Mouse (Mus musculus) midbrain, postnatal 0 days (tissue): ENCODE measurements around the gene Aatk. TPM values are rescaled to one million over a fixed set of nuclear protein-coding genes. Genes with fewer than 3 reads are reported as not detected.

Source experiments
- ATAC-seq: fragments of 200-750 bp; cut with Nextera tagmentation; 2 replicates; pipeline ENCODE4 v1.8.0; 2017; ENCODE audit warnings: moderate number of reproducible peaks, mild to moderate bottlenecking, moderate TSS enrichment, moderate library complexity; ENCODE audit not compliant: low FRiP score
- DNase-seq: peaks from one replicate; pipeline ENCODE4 v3.0.0-alpha.2; 2015; ENCODE audit warnings: low spot score
- H3K27ac ChIP-seq: fragments of 300-500 bp; sonication (generic); 2 replicates; pipeline ENCODE4 v1.5.1; 2014; ENCODE audit warnings: low read depth, mild to moderate bottlenecking, low read length, mixed read lengths
- H3K27me3 ChIP-seq: fragments of 300-500 bp; sonication (generic); 2 replicates; pipeline ENCODE4 v1.6.1; 2014; ENCODE audit warnings: low read length, control low read depth, mixed read lengths; ENCODE audit not compliant: insufficient read depth
- H3K36me3 ChIP-seq: fragments of 300-500 bp; sonication (generic); 2 replicates; pipeline ENCODE4 v1.6.1; 2014; ENCODE audit warnings: low read length, control low read depth, mixed read lengths; ENCODE audit not compliant: insufficient read depth
- H3K4me1 ChIP-seq: fragments of 300-500 bp; sonication (generic); 2 replicates; pipeline ENCODE4 v1.6.1; 2014; ENCODE audit warnings: mild to moderate bottlenecking, control low read depth, antibody characterized with exemption, low read length, mixed read lengths; ENCODE audit not compliant: insufficient read depth
- H3K4me2 ChIP-seq: fragments of 300-500 bp; sonication (generic); 2 replicates; pipeline ENCODE4 v1.6.1; 2014; ENCODE audit warnings: low read depth, mild to moderate bottlenecking, low read length, mixed read lengths; ENCODE audit not compliant: poor library complexity, severe bottlenecking
- H3K4me3 ChIP-seq: fragments of 300-500 bp; sonication (generic); 2 replicates; pipeline ENCODE4 v1.5.1; 2014; ENCODE audit warnings: low read depth, mild to moderate bottlenecking, low read length, moderate library complexity
- H3K9ac ChIP-seq: fragments of 300-500 bp; sonication (generic); replicated peaks from 2 replicates; pipeline ENCODE4 v1.6.1; 2014; ENCODE audit warnings: mild to moderate bottlenecking, low read length, moderate library complexity, mixed read lengths; ENCODE audit not compliant: poor library complexity, severe bottlenecking
- H3K9me3 ChIP-seq: fragments of 300-500 bp; sonication (generic); 2 replicates; pipeline ENCODE4 v1.6.1; 2016; ENCODE audit warnings: low read length, control low read depth
- CTCF ChIP-seq: IDR thresholded peaks from 2 replicates; pipeline ENCODE4 v1.5.1; 2016; ENCODE audit warnings: antibody characterized with exemption, mild to moderate bottlenecking
- WGBS: fragments of 180-500 bp; shearing (Covaris S2); extraction: QIAGEN DNeasy Blood & Tissue Kit; methylation state at CpG from one replicate; pipeline ENCODE4 v1.1.7; 2014; 5-methylcytosine and 5-hydroxymethylcytosine counted together
- polyA plus RNA-seq: library from polyadenylated mRNA; unstranded; fragments of >200 nt; fragmentation: Nextera tagmentation; extraction: Ambion mirVana; gene quantifications from 2 replicates; pipeline ENCODE4 v1.2.1, GENCODE M21; 2015
- total RNA-seq: library from RNA; depleted of rRNA; stranded (reverse); fragments of >200 nt; gene quantifications from 2 replicates; pipeline ENCODE4 v1.2.3, GENCODE M21; 2014

The Aatk gene
- total and polyA plus RNA-seq, 2 experiments from 2014 or later = 46.9 to 178 TPM

- H3K9me3 ChIP-seq = no peaks in the 10 kb centered on the region
- no peak overlapping the region for H3K27ac ChIP-seq
- H3K4me1 ChIP-seq = no peaks in the 10 kb centered on the region
- 0 out of 2 replicates have a peak, but pooled peaks cover 4% of the 10 kb centered on the region for H3K36me3 ChIP-seq
- no peaks in the 10 kb centered on the region for H3K27me3 ChIP-seq
- no peak overlapping the region for H3K4me2 ChIP-seq
- DNase-seq (no peak), ATAC-seq (no peak)
- TF ChIP-seq CTCF = no peak
- 89% methylated on average over 9 of the region's 9 CpGs for WGBS
- no peak overlapping the region for H3K4me3 ChIP-seq
- no peak overlapping the region for H3K9ac ChIP-seq
Measured at GRCm38 (mm10) chr11:119986751-119987425, 60.1 kb downstream of the Aatk start.

- Histone ChIP-seq H3K27me3 (no peaks in the 10 kb centered on the region), H3K9me3 (no peaks in the 10 kb centered on the region), H3K4me2 (no peak overlapping the region), H3K27ac (no peak overlapping the region), H3K4me1 (no peaks in the 10 kb centered on the region), H3K36me3 (0 out of 2 replicates have a peak, but pooled peaks cover 7% of the 10 kb centered on the region), H3K9ac (no peak overlapping the region), H3K4me3 (no peak overlapping the region)
- no peak for ATAC-seq
- 76% methylated on average over 2 of the region's 2 CpGs for WGBS
- DNase-seq = peak; percentile 45
- TF ChIP-seq CTCF = no peak
Measured at GRCm38 (mm10) chr11:119983151-119983550, 63.8 kb downstream of the Aatk start.

GRCm38 (mm10) chr11:119982236-119982635 is 64.7 kb downstream of the Aatk start:
- no peak overlapping the region for H3K27ac ChIP-seq
- no peak overlapping the region for H3K4me3 ChIP-seq
- no peak overlapping the region for H3K4me2 ChIP-seq
- no peaks in the 10 kb centered on the region for H3K4me1 ChIP-seq
- no peaks in the 10 kb centered on the region for H3K27me3 ChIP-seq
- peak; percentile 74 for DNase-seq
- no peak overlapping the region for H3K9ac ChIP-seq
- no peak for ATAC-seq
- H3K36me3 ChIP-seq = 0 out of 2 replicates have a peak, but pooled peaks cover 7% of the 10 kb centered on the region
- TF ChIP-seq CTCF = no peak
- 89% methylated on average over 3 of the region's 3 CpGs for WGBS
- H3K9me3 ChIP-seq = no peaks in the 10 kb centered on the region

- WGBS = 80% methylated on average over 3 of the region's 3 CpGs
- TF ChIP-seq CTCF = no peak
- Histone ChIP-seq H3K27ac (no peak overlapping the region), H3K9ac (no peak overlapping the region), H3K9me3 (no peaks in the 10 kb centered on the region), H3K4me2 (no peak overlapping the region), H3K36me3 (0 out of 2 replicates have a peak, but pooled peaks cover 7% of the 10 kb centered on the region), H3K27me3 (no peaks in the 10 kb centered on the region), H3K4me1 (no peaks in the 10 kb centered on the region), H3K4me3 (no peak overlapping the region)
- ATAC-seq (no peak), DNase-seq (no peak)
Measured at GRCm38 (mm10) chr11:119981769-119982168, 65.2 kb downstream of the Aatk start.

- Histone ChIP-seq H3K9ac (no peak overlapping the region), H3K4me1 (no peaks in the 10 kb centered on the region), H3K27ac (no peak overlapping the region), H3K27me3 (no peaks in the 10 kb centered on the region), H3K9me3 (no peaks in the 10 kb centered on the region), H3K36me3 (0 out of 2 replicates have a peak, but pooled peaks cover 3% of the 10 kb centered on the region), H3K4me2 (no peak overlapping the region), H3K4me3 (no peak overlapping the region)
- TF ChIP-seq CTCF = no peak
- 82% methylated on average over 10 of the region's 10 CpGs for WGBS
- DNase-seq = no peak
- no peak for ATAC-seq
Measured at GRCm38 (mm10) chr11:119979596-119980385, 67.2 kb downstream of the Aatk start.

- DNase-seq = no peak
- Histone ChIP-seq H3K9ac (no peak overlapping the region), H3K4me1 (no peaks in the 10 kb centered on the region), H3K36me3 (0 out of 2 replicates have a peak, but pooled peaks cover 3% of the 10 kb centered on the region), H3K27me3 (no peaks in the 10 kb centered on the region), H3K4me3 (no peak overlapping the region), H3K4me2 (no peak overlapping the region), H3K27ac (no peak overlapping the region), H3K9me3 (no peaks in the 10 kb centered on the region)
- no peak for ATAC-seq
- 93% methylated on average over 4 of the region's 4 CpGs for WGBS
- no peak for TF ChIP-seq CTCF
Measured at GRCm38 (mm10) chr11:119978701-119979100, 68.3 kb downstream of the Aatk start.
